Mouse (Mus musculus) heart, embryonic 13.5 days (tissue): Measurements from ENCODE around the gene Ncapd3. TPM values are rescaled to one million over a fixed set of nuclear protein-coding genes. Genes with fewer than 3 reads are reported as not detected.

Source experiments
- ATAC-seq: fragments of 200-750 bp; cut with Nextera tagmentation; 2 replicates; pipeline ENCODE4 v1.8.0; 2017; ENCODE audit warnings: moderate TSS enrichment; ENCODE audit not compliant: insufficient number of reproducible peaks, low FRiP score, low TSS enrichment; ENCODE audit errors: extremely low read depth
- H3K27ac ChIP-seq: fragments of 300-500 bp; sonication (generic); replicated peaks from 2 replicates; pipeline ENCODE4 v1.5.1; 2015; ENCODE audit warnings: moderate library complexity, mild to moderate bottlenecking, inconsistent platforms
- H3K27me3 ChIP-seq: fragments of 300-500 bp; sonication (generic); replicated peaks from 2 replicates; pipeline ENCODE4 v1.6.1; 2015; ENCODE audit warnings: mild to moderate bottlenecking, inconsistent platforms
- H3K36me3 ChIP-seq: fragments of 300-500 bp; sonication (generic); 2 replicates; pipeline ENCODE4 v1.6.1; 2015; ENCODE audit warnings: mild to moderate bottlenecking, inconsistent platforms
- H3K4me1 ChIP-seq: fragments of 300-500 bp; sonication (generic); 2 replicates; pipeline ENCODE4 v1.6.1; 2015; ENCODE audit warnings: inconsistent platforms
- H3K4me2 ChIP-seq: fragments of 300-500 bp; sonication (generic); 2 replicates; pipeline ENCODE4 v1.6.1; 2015; ENCODE audit warnings: inconsistent platforms, mild to moderate bottlenecking, moderate library complexity
- H3K4me3 ChIP-seq: fragments of 300-500 bp; sonication (generic); 2 replicates; pipeline ENCODE4 v1.5.1; 2015; ENCODE audit warnings: moderate library complexity, mild to moderate bottlenecking, inconsistent platforms
- H3K9ac ChIP-seq: fragments of 300-500 bp; sonication (generic); 2 replicates; pipeline ENCODE4 v1.6.1; 2015; ENCODE audit warnings: inconsistent platforms, mild to moderate bottlenecking, moderate library complexity
- H3K9me3 ChIP-seq: fragments of 300-500 bp; sonication (generic); 2 replicates; pipeline ENCODE4 v1.6.1; 2016; ENCODE audit warnings: inconsistent platforms
- WGBS: fragments of 180-500 bp; shearing (Covaris S2); methylation state at CpG from one replicate; pipeline ENCODE4 v1.1.7; 2015; ENCODE audit warnings: mixed read lengths; 5-methylcytosine and 5-hydroxymethylcytosine counted together
- polyA plus RNA-seq: library from polyadenylated mRNA; unstranded; fragments of >200 nt; fragmentation: Nextera tagmentation; extraction: Ambion mirVana; gene quantifications from 2 replicates; pipeline ENCODE4 v1.2.1, GENCODE M21; 2015

The Ncapd3 gene
- polyA plus RNA-seq, 1 experiment from 2014 or later, result 16.5 TPM

- Histone ChIP-seq H3K4me1 (no peaks in the 10 kb centered on the region), H3K27ac (no peak overlapping the region), H3K9ac (no peak overlapping the region), H3K36me3 (peaks cover 95% of the 10 kb centered on the region), H3K4me3 (no peak overlapping the region), H3K27me3 (no peaks in the 10 kb centered on the region), H3K9me3 (no peaks in the 10 kb centered on the region), H3K4me2 (no peak overlapping the region)
- ATAC-seq, result no peak
- WGBS, result 96% methylated on average over 5 of the region's 5 CpGs
These were observed 28.4 kb downstream of the Ncapd3 start for GRCm38 (mm10) chr9:27058341-27058740.

- Histone ChIP-seq H3K4me1 (peaks cover 11% of the 10 kb centered on the region), H3K9ac (no peak overlapping the region), H3K27ac (no peak overlapping the region), H3K9me3 (no peaks in the 10 kb centered on the region), H3K27me3 (no peaks in the 10 kb centered on the region), H3K4me3 (no peak overlapping the region), H3K4me2 (no peak overlapping the region), H3K36me3 (peaks cover 94% of the 10 kb centered on the region)
- ATAC-seq, result no peak
- 82% methylated on average over 4 of the region's 4 CpGs for WGBS
These were observed 40.9 kb downstream of the Ncapd3 start for GRCm38 (mm10) chr9:27070895-27071294.

DNA sequence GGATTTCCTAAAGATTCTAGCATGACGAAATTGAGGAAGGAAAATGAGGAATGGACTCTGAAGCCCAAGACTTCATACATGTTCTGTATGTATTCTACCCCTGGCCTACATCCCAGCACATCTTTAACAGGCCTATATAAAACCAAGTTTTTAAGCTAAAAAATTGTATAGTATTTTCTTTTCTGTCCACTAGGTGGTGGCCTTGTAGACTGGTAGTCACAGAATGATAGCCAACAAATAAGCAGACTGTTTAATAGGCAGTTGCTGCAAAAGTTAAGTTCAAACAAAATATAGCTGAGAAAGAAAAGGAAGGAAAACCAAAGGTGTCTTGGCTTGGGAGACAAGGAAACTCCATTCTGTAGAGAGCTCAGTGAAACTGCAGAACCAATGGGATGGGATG is 44.7 kb downstream of the Ncapd3 start:
- Histone ChIP-seq H3K4me2 (no peak overlapping the region), H3K4me3 (no peak overlapping the region), H3K27me3 (no peaks in the 10 kb centered on the region), H3K27ac (no peak overlapping the region), H3K9ac (no peak overlapping the region), H3K4me1 (peaks cover 11% of the 10 kb centered on the region), H3K9me3 (no peaks in the 10 kb centered on the region), H3K36me3 (peaks cover 83% of the 10 kb centered on the region)
- WGBS, result 72% methylated on average over 1 of the region's 1 CpGs
- no peak for ATAC-seq

DNA sequence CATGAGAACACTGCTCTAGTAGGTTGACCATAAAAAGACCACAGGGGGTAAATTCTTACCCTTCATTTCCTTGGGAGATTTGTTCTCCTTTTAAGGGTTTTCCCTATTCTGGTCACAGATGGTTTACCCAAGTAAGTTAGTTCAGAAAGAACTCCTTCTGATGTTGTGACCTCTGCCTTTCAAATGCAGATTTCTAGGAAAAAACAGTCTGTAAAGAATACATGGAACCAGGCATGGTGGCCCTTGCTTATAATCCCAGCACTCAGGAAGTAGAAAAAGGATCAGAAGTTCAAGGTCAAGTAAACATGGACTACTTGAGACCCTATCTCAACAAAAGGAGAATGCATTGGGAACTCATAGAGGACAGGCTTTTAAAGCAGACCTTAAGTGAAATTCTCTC is 45.8 kb downstream of the Ncapd3 start:
- Histone ChIP-seq H3K27ac (no peak overlapping the region), H3K9me3 (no peaks in the 10 kb centered on the region), H3K4me2 (no peak overlapping the region), H3K4me3 (no peak overlapping the region), H3K36me3 (peaks cover 82% of the 10 kb centered on the region), H3K4me1 (peaks cover 11% of the 10 kb centered on the region), H3K27me3 (no peaks in the 10 kb centered on the region), H3K9ac (no peak overlapping the region)
- no peak for ATAC-seq

GRCm38 (mm10) chr9:27086256-27086655 is 56.3 kb downstream of the Ncapd3 start:
- Histone ChIP-seq H3K9me3 (no peaks in the 10 kb centered on the region), H3K27ac (no peak overlapping the region), H3K9ac (no peak overlapping the region), H3K27me3 (no peaks in the 10 kb centered on the region), H3K4me2 (no peak overlapping the region), H3K4me3 (no peak overlapping the region), H3K36me3 (peaks cover 96% of the 10 kb centered on the region), H3K4me1 (peaks cover 15% of the 10 kb centered on the region)
- no peak for ATAC-seq
- 54% methylated on average over 5 of the region's 5 CpGs for WGBS

DNA sequence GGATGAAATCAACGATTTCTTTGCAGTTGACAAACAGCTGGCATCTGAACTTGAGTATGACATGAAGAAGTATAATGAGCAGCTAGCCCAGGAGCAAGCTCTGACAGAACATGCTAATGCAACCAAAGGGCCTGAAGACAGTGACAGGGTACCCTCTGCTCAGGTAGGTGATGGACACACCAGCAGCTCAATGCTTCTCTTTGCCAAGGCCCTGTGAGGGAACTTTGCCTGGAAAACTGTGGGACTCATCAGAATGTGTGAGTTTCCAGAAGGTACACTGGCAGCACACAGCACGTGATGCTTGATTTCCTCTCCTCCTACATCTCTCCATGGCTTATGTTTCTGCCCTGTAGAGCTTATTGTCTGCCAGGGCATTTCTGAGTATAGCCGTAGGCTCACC is 57.4 kb downstream of the Ncapd3 start:
- Histone ChIP-seq H3K4me3 (no peak overlapping the region), H3K9me3 (no peaks in the 10 kb centered on the region), H3K9ac (no peak overlapping the region), H3K36me3 (peaks cover 98% of the 10 kb centered on the region), H3K27me3 (no peaks in the 10 kb centered on the region), H3K27ac (no peak overlapping the region), H3K4me2 (no peak overlapping the region), H3K4me1 (peaks cover 9% of the 10 kb centered on the region)
- 85% methylated on average over 3 of the region's 3 CpGs for WGBS
- no peak for ATAC-seq

GRCm38 (mm10) chr9:27090134-27090533 is 60.2 kb downstream of the Ncapd3 start:
- H3K9ac ChIP-seq, result no peak overlapping the region
- ATAC-seq, result no peak
- no peak overlapping the region for H3K27ac ChIP-seq
- H3K4me1 ChIP-seq, result no peaks in the 10 kb centered on the region
- no peaks in the 10 kb centered on the region for H3K9me3 ChIP-seq
- WGBS, result 87% methylated on average over 1 of the region's 1 CpGs
- no peak overlapping the region for H3K4me2 ChIP-seq
- no peak overlapping the region for H3K4me3 ChIP-seq
- H3K27me3 ChIP-seq, result no peaks in the 10 kb centered on the region
- peaks cover 96% of the 10 kb centered on the region for H3K36me3 ChIP-seq

DNA sequence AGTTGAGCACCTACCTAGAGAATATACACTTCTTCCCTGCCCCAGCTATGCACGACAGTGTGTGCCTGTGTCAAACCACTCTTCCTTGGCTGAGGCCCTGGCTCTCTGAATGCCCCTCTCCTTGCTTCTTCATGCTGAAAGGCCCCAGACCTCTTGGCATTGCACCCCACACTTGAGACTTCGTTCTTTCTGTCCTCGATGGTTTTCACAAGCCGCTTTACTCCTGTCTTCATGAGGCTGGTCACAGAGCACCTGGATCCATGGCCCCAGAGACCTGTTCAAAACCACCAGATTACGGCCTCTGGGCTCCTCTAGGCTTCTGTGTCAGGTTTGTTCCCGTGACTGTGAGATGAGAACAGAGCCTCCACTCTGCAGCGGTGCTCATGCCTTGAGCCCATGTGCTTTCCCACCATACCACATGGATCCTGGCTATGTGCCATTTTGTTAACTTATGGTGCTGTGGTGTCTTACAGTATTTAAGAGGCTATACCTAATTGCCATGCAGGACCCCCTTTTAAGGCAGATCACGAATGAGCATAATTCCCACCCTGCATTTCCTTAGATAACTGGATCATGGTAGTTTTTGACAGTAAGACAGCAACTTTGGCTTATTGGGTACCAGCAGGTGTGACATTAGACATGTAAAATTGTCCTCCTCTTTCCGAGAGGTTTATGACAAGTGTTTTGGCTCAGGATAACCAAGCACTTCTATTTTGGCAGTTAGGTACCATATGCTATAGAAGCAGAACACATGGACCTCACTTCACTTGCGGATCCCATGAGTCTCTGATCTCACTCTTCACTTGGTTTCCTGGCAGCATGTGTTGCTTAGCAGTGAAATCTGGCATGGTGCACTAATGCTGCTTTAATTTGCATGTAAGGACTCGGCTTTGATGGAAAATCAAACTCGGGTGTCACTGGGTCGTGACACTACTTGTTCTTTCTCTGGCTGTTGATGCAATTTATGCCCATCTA is 61.1 kb downstream of the Ncapd3 start:
- H3K4me2 ChIP-seq, result no peak overlapping the region
- no peaks in the 10 kb centered on the region for H3K27me3 ChIP-seq
- WGBS, result 92% methylated on average over 13 of the region's 13 CpGs
- H3K27ac ChIP-seq, result no peak overlapping the region
- H3K9ac ChIP-seq, result no peak overlapping the region
- H3K4me1 ChIP-seq, result no peaks in the 10 kb centered on the region
- H3K4me3 ChIP-seq, result no peak overlapping the region
- peaks cover 96% of the 10 kb centered on the region for H3K36me3 ChIP-seq
- H3K9me3 ChIP-seq, result no peaks in the 10 kb centered on the region
- no peak for ATAC-seq

DNA sequence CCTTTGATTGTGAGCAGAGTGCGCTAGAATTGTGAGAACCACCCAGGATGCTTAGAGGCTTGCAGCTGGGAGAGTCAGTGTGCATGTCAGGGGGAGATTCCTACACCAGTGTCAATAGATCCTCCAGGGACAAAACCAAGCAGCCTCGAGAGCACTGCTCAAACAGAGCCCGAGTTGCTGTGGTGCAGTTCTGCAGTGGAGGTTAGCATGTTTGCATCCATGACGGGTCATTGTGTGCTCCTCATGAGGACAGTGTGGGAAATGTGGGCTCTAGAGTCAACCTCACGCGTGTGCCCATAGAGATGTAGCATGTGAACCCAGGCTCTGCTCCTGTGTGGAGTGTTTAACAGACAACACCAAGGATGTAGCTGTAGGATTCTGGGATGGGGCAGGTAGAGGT is 62.9 kb downstream of the Ncapd3 start:
- no peak for ATAC-seq
- Histone ChIP-seq H3K27ac (no peak overlapping the region), H3K9me3 (no peaks in the 10 kb centered on the region), H3K9ac (no peak overlapping the region), H3K4me2 (no peak overlapping the region), H3K27me3 (no peaks in the 10 kb centered on the region), H3K4me3 (no peak overlapping the region), H3K4me1 (peaks cover 2% of the 10 kb centered on the region), H3K36me3 (peaks cover 94% of the 10 kb centered on the region)
- 88% methylated on average over 6 of the region's 6 CpGs for WGBS

DNA sequence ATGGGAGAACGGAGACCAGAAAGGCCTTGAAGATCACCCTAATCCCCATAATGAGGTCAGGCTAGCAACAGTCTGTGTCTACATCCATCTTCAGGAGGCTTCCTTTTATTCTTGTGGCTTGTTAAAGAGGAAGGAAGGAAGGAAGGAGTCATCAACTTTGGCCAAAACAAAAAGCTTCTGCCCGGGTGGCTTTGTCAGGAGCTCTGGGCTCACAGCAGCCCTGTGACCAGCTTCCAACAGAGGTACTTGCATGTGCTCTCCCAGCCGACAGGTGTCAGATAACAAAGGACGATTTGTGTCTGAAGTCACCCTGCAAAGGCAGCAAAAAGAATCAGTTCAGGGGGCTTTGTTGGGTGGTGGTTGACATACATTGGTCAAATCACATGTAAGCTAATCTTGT is 68.1 kb downstream of the Ncapd3 start:
- 44% methylated on average over 4 of the region's 4 CpGs for WGBS
- H3K27me3 ChIP-seq, result no peaks in the 10 kb centered on the region
- no peak for ATAC-seq

DNA sequence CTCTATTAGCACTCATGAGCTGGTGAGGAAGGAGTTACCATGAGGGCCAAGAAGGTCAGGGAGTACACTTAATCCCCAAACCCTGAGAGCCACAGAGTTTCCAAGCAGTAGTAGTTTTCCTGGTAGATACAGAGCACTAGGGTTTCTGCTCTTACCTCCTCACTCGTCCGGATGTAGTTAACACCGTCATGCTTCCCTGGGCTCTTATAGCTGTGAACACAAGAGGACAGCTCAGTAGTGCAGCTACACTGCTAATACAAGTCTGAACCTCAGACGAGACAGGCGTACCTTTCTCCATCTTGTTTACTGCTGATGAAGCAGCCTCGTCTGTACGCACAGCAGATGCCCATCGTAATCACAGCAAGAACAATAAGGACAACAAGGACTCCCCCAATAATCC is 68.6 kb downstream of the Ncapd3 start:
- no peak overlapping the region for H3K4me3 ChIP-seq
- no peak overlapping the region for H3K4me2 ChIP-seq
- no peak overlapping the region for H3K27ac ChIP-seq
- no peak for ATAC-seq
- peaks cover 94% of the 10 kb centered on the region for H3K36me3 ChIP-seq
- no peaks in the 10 kb centered on the region for H3K27me3 ChIP-seq
- peaks cover 5% of the 10 kb centered on the region for H3K4me1 ChIP-seq
- H3K9ac ChIP-seq, result no peak overlapping the region
- no peaks in the 10 kb centered on the region for H3K9me3 ChIP-seq
- 86% methylated on average over 8 of the region's 8 CpGs for WGBS

More for the DNA sequence above, 68.1 kb downstream of the Ncapd3 start:
- Histone ChIP-seq H3K4me2 (no peak overlapping the region), H3K4me1 (peaks cover 5% of the 10 kb centered on the region), H3K4me3 (no peak overlapping the region), H3K27ac (no peak overlapping the region), H3K9ac (no peak overlapping the region), H3K9me3 (no peaks in the 10 kb centered on the region), H3K36me3 (peaks cover 94% of the 10 kb centered on the region)

- peaks cover 5% of the 10 kb centered on the region for H3K4me1 ChIP-seq
- no peak for ATAC-seq
- no peaks in the 10 kb centered on the region for H3K9me3 ChIP-seq
- no peaks in the 10 kb centered on the region for H3K27me3 ChIP-seq
- peaks cover 94% of the 10 kb centered on the region for H3K36me3 ChIP-seq
- WGBS, result 79% methylated on average over 4 of the region's 4 CpGs
- no peak overlapping the region for H3K27ac ChIP-seq
- no peak overlapping the region for H3K9ac ChIP-seq
- H3K4me2 ChIP-seq, result no peak overlapping the region
- H3K4me3 ChIP-seq, result no peak overlapping the region
These were observed 69.5 kb downstream of the Ncapd3 start for GRCm38 (mm10) chr9:27099474-27099873.
